Mouse (Mus musculus) megakaryocyte, embryonic 14.5 days (primary cell): ENCODE data around the gene Auts2. TPM values are rescaled to one million over a fixed set of nuclear protein-coding genes. Genes with fewer than 3 reads are reported as not detected.

ENCODE experiments used
- H3K27me3 ChIP-seq: replicated peaks from 2 replicates; pipeline ENCODE3; 2012; ENCODE audit warnings: inconsistent platforms
- H3K36me3 ChIP-seq: replicated peaks from 2 replicates; pipeline ENCODE3; 2012; ENCODE audit warnings: low read length, inconsistent platforms, mixed read lengths
- H3K4me1 ChIP-seq: 2 replicates; pipeline ENCODE4 v1.6.1; 2012; ENCODE audit warnings: inconsistent platforms
- H3K4me3 ChIP-seq: replicated peaks from 2 replicates; pipeline ENCODE3; 2012; ENCODE audit warnings: moderate library complexity, mild to moderate bottlenecking, inconsistent platforms
- H3K9me3 ChIP-seq: 2 replicates; pipeline ENCODE4 v1.6.1; 2012; ENCODE audit warnings: inconsistent platforms
- FLI1 ChIP-seq: IDR thresholded peaks from 2 replicates; pipeline ENCODE4 v1.6.1; 2012; ENCODE audit warnings: low read length, inconsistent platforms, mixed read lengths
- GATA1 ChIP-seq: IDR thresholded peaks from 3 replicates; pipeline ENCODE4 v1.6.1; 2012; ENCODE audit warnings: mixed read lengths, low read length, inconsistent platforms, borderline replicate concordance
- polyA plus RNA-seq: library from polyadenylated mRNA; stranded (reverse); fragments of >175 nt; gene quantifications from 2 replicates; pipeline ENCODE4 v1.2.3, GENCODE M21; 2012; ENCODE audit warnings: low replicate concordance; ENCODE audit not compliant: insufficient read depth

The Auts2 gene
- polyA plus RNA-seq, 1 experiment = 4.0 TPM

- H3K36me3 ChIP-seq = no peaks in the 10 kb centered on the region
- no peak for TF ChIP-seq GATA1
- no peak for TF ChIP-seq FLI1
- peaks cover 28% of the 10 kb centered on the region for H3K27me3 ChIP-seq
- H3K4me3 ChIP-seq = no peak overlapping the region
- H3K4me1 ChIP-seq = peaks cover 7% of the 10 kb centered on the region; the same call in 1 of the 2 replicates
- H3K9me3 ChIP-seq = peaks cover 25% of the 10 kb centered on the region
Measured at GRCm38 (mm10) chr5:131707471-131707870, 835.7 kb downstream of the Auts2 start.

DNA sequence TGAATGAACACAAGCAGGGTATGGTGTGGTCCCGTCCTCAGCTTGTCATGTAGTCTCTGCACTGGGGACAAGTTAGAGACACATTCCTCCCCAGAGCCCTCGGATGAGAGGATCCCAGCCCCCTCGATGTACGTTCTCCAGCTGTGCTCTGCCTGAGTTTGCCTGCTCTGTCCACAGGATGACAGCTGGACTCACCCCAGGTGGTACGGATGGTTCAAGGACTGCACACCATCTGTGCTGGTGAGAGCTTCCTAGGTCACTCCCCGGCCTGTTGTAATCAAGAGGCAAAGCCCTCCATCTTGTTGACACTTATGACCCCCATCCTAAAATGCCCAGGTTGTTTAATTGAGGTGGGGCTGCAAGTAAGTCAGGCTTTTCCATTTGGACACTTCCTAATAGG, 839.4 kb downstream of the Auts2 start:
- no peaks in the 10 kb centered on the region for H3K36me3 ChIP-seq
- peaks cover 23% of the 10 kb centered on the region for H3K9me3 ChIP-seq
- peaks cover 41% of the 10 kb centered on the region for H3K27me3 ChIP-seq

DNA sequence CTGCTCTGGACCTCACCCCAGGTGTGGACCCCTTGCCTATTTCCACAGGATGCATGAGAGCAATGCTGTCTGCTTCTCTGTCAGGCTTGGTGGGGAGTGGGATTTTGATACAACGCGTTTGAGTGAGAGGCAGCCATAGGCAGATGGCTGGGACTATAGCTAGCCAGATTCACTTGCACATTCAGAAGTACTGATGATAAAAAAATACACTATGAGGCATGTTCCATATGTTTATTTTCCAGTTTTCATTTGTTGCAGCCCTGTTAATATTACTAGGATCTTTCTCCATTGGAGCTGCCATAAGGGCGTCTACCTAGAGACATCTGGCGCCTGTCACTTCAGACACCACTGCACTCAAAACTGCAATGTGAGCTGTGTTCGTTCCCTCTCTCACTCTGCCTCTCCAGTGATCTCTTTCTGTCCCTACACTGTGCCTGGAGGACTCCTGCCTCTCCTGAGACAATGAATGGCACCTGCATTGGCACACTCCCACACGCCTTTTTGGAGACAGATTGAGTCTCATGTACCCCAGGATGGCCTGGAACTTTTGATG, 840.2 kb downstream of the Auts2 start:
- Histone ChIP-seq H3K4me1 (no peaks in the 10 kb centered on the region), H3K36me3 (no peaks in the 10 kb centered on the region), H3K4me3 (no peak overlapping the region), H3K27me3 (peaks cover 41% of the 10 kb centered on the region), H3K9me3 (peaks cover 15% of the 10 kb centered on the region)
- TF ChIP-seq GATA1 (no peak), FLI1 (no peak)

More for the DNA sequence above, 839.4 kb downstream of the Auts2 start:
- Histone ChIP-seq H3K4me3 (no peak overlapping the region), H3K4me1 (no peaks in the 10 kb centered on the region)
- TF ChIP-seq FLI1 (no peak), GATA1 (no peak)

DNA sequence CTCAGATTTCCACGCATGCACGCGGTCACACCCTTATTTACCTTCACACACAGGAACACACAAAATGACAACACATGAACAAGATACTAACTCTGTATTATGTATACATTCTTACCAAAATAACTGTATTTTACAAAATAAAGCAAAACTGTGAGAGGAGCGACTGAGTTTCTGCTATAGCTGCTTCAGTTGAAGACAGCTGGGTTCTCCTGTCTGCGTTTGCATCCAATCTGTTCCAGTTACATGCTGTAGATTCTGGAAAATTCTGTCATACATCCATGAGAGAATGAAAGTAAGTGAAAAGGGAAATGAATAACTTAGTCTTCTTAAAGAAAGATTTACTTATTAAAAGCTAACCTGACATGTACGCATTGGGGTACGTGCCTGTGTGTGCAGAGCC, 844.2 kb downstream of the Auts2 start:
- H3K27me3 ChIP-seq = peaks cover 46% of the 10 kb centered on the region
- H3K36me3 ChIP-seq = no peaks in the 10 kb centered on the region
- no peak for TF ChIP-seq GATA1
- TF ChIP-seq FLI1 = no peak
- peaks cover 12% of the 10 kb centered on the region for H3K9me3 ChIP-seq
- H3K4me3 ChIP-seq = no peak overlapping the region
- no peaks in the 10 kb centered on the region for H3K4me1 ChIP-seq

GRCm38 (mm10) chr5:131690781-131691180, 852.4 kb downstream of the Auts2 start:
- no peaks in the 10 kb centered on the region for H3K4me1 ChIP-seq
- H3K4me3 ChIP-seq = no peak overlapping the region
- H3K36me3 ChIP-seq = no peaks in the 10 kb centered on the region
- H3K27me3 ChIP-seq = peaks cover 16% of the 10 kb centered on the region
- peaks cover 11% of the 10 kb centered on the region; the same call in 1 of the 2 replicates for H3K9me3 ChIP-seq
- TF ChIP-seq FLI1 = no peak

DNA sequence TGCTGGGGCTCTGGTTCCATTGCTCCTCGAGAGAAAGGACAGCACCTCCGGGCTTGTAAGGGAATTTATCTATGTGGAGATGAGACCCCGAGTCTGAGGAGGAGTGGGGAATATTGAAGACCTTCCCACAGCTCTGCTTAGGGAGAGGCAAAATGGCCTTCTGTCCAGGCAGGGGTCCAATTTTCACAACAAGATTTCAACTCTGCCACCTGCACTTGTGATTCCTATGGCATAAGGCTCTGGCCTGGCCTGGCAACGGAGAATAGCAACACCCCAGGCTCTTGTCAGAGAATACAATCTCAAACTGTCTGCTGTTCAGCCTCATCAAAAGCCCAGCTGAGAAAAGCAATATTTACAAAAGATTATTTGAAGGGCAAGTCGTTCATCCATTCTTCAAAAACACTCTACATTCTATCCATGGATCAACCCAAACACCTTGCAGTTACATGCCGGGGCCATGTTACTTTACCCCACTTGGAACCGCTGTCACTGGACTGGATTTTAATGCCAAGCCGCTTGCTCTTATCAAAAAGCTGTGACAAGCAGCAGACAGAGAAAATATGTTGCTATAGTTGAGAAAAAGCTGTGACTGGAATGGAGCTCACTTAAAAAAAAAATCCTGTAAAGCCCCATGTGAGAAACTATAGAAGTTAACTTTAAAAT, 856.1 kb downstream of the Auts2 start:
- H3K36me3 ChIP-seq = no peaks in the 10 kb centered on the region
- H3K4me1 ChIP-seq = peaks cover 5% of the 10 kb centered on the region; the same call in 1 of the 2 replicates
- H3K27me3 ChIP-seq = peaks cover 7% of the 10 kb centered on the region
- H3K4me3 ChIP-seq = no peak overlapping the region
- TF ChIP-seq GATA1 = no peak
- no peak for TF ChIP-seq FLI1
- peaks cover 19% of the 10 kb centered on the region; the same call in 1 of the 2 replicates for H3K9me3 ChIP-seq

GRCm38 (mm10) chr5:131680127-131680845, 862.9 kb downstream of the Auts2 start:
- peaks cover 2% of the 10 kb centered on the region; the same call in 1 of the 2 replicates for H3K4me1 ChIP-seq
- TF ChIP-seq GATA1 (no peak), FLI1 (no peak)
- no peak overlapping the region for H3K4me3 ChIP-seq
- peaks cover 11% of the 10 kb centered on the region for H3K27me3 ChIP-seq
- peaks cover 47% of the 10 kb centered on the region for H3K9me3 ChIP-seq
- no peaks in the 10 kb centered on the region for H3K36me3 ChIP-seq

DNA sequence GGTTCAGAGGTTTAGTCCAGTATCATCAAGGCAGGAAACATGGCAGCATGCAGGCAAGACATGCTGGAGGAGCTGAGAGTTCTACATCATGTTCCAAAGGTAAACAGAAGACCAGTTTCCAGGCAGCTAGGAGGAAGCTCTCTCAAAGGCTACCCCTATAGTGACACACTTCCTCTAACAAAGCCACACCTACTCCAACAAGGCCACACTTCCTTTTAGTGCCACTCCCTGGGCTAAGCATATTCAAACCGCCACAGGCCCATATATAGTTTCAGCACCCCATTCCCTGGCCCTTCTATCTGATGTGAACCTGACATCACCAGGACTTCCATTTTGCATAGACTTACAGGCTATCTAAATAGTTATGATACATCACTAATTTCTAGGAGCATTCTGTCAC, 863.6 kb downstream of the Auts2 start:
- H3K9me3 ChIP-seq = peaks cover 50% of the 10 kb centered on the region

DNA sequence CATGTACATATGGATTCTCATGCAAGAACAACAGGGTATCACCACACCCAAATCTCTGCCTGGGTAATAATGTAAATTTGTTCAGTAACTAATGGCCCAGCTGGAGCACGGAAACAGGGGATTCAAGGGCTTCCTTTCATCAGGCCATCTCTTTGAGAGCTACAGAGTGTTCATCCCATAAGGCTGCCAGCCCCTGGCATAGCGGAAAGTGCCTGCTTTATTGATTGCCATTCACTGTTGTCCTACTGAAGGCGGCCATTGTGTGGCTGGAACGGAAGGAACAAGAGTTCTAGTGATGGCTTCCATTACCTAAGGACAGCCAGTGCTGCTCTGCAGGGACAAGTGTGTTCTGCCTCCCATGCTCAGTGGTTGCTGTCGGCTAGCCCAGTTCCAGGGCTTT, 865.6 kb downstream of the Auts2 start:
- TF ChIP-seq GATA1 (no peak), FLI1 (no peak)
- Histone ChIP-seq H3K4me3 (no peak overlapping the region), H3K36me3 (no peaks in the 10 kb centered on the region), H3K9me3 (peaks cover 45% of the 10 kb centered on the region), H3K4me1 (no peaks in the 10 kb centered on the region), H3K27me3 (peaks cover 16% of the 10 kb centered on the region)

More for the DNA sequence above, 863.6 kb downstream of the Auts2 start:
- Histone ChIP-seq H3K27me3 (peaks cover 13% of the 10 kb centered on the region), H3K4me3 (no peak overlapping the region), H3K36me3 (no peaks in the 10 kb centered on the region), H3K4me1 (no peaks in the 10 kb centered on the region)
- TF ChIP-seq FLI1 (no peak), GATA1 (no peak)

- peaks cover 21% of the 10 kb centered on the region for H3K9me3 ChIP-seq
- H3K4me1 ChIP-seq = no peaks in the 10 kb centered on the region
- TF ChIP-seq GATA1 = no peak
- no peak for TF ChIP-seq FLI1
- peaks cover 16% of the 10 kb centered on the region for H3K27me3 ChIP-seq
- no peaks in the 10 kb centered on the region for H3K36me3 ChIP-seq
- no peak overlapping the region for H3K4me3 ChIP-seq
Measured at GRCm38 (mm10) chr5:131673696-131674095, 869.4 kb downstream of the Auts2 start.
